Mouse (Mus musculus) heart, embryonic 15.5 days (tissue): Measurements from ENCODE around the gene Olfr1193. TPM values are rescaled to one million over a fixed set of nuclear protein-coding genes. Genes with fewer than 3 reads are reported as not detected.
"Not testable (repeated sequence)": the region's sequence is repeated elsewhere in the genome, so short reads cannot be mapped to it uniquely, and the experiment has no call there.

Experiments used
- ATAC-seq: fragments of 200-750 bp; cut with Nextera tagmentation; replicated peaks from 2 replicates; pipeline ENCODE4 v1.8.0; 2017; ENCODE audit warnings: low read depth, moderate TSS enrichment; ENCODE audit not compliant: insufficient number of reproducible peaks, insufficient read depth, low FRiP score
- H3K27ac ChIP-seq: fragments of 300-500 bp; sonication (generic); 2 replicates; pipeline ENCODE4 v1.5.1; 2015; ENCODE audit warnings: mild to moderate bottlenecking, inconsistent platforms
- H3K27me3 ChIP-seq: fragments of 300-500 bp; sonication (generic); 2 replicates; pipeline ENCODE4 v1.6.1; 2015; ENCODE audit warnings: inconsistent platforms
- H3K36me3 ChIP-seq: fragments of 300-500 bp; sonication (generic); 2 replicates; pipeline ENCODE4 v1.6.1; 2015; ENCODE audit warnings: mild to moderate bottlenecking, inconsistent platforms
- H3K4me1 ChIP-seq: fragments of 300-500 bp; sonication (generic); replicated peaks from 2 replicates; pipeline ENCODE4 v1.6.1; 2015; ENCODE audit warnings: inconsistent platforms
- H3K4me2 ChIP-seq: fragments of 300-500 bp; sonication (generic); 2 replicates; pipeline ENCODE4 v1.6.1; 2015; ENCODE audit warnings: inconsistent platforms, mild to moderate bottlenecking, moderate library complexity
- H3K4me3 ChIP-seq: fragments of 300-500 bp; sonication (generic); 2 replicates; pipeline ENCODE4 v1.5.1; 2015; ENCODE audit warnings: mild to moderate bottlenecking, inconsistent platforms
- H3K9ac ChIP-seq: fragments of 300-500 bp; sonication (generic); 2 replicates; pipeline ENCODE4 v1.6.1; 2015; ENCODE audit warnings: mild to moderate bottlenecking, inconsistent platforms
- H3K9me3 ChIP-seq: fragments of 300-500 bp; sonication (generic); replicated peaks from 2 replicates; pipeline ENCODE4 v1.6.1; 2016; ENCODE audit warnings: inconsistent platforms
- WGBS: fragments of 180-500 bp; shearing (Covaris S2); methylation state at CpG from one replicate; pipeline ENCODE4 v1.1.7; 2015; ENCODE audit warnings: mixed read lengths; 5-methylcytosine and 5-hydroxymethylcytosine counted together
- polyA plus RNA-seq: library from polyadenylated mRNA; unstranded; fragments of >200 nt; fragmentation: Nextera tagmentation; extraction: Ambion mirVana; gene quantifications from 2 replicates; pipeline ENCODE4 v1.2.1, GENCODE M21; 2015

Olfr1193 gene
- not detected in 2 replicates for polyA plus RNA-seq

- H3K27ac ChIP-seq, H3K4me1 ChIP-seq, H3K4me2 ChIP-seq, H3K27me3 ChIP-seq, ATAC-seq, H3K9me3 ChIP-seq, H3K4me3 ChIP-seq, H3K36me3 ChIP-seq, H3K9ac ChIP-seq: not testable (repeated sequence)
These were observed at the start of gene Olfr1193 for GRCm38 (mm10) chr2:88675328-88675727. TSS of gene Olfr1193 (plus strand) at chr2:88675628.

GRCm38 (mm10) chr2:88640242-88640641 lies 35.2 kb upstream of the Olfr1193 start, which contains the start of gene Olfr1191-ps1:
TSS of gene Olfr1191-ps1 (plus strand) at chr2:88640542.
- H3K27me3 ChIP-seq, H3K4me3 ChIP-seq, H3K9me3 ChIP-seq, H3K4me2 ChIP-seq, H3K27ac ChIP-seq, H3K4me1 ChIP-seq, ATAC-seq, H3K9ac ChIP-seq, H3K36me3 ChIP-seq: not testable (repeated sequence)
- 74% methylated on average over 1 of the region's 1 CpGs for WGBS

- Histone ChIP-seq H3K9ac (no peak within 1 kb of the TSS), H3K4me3 (no peak within 1 kb of the TSS), H3K9me3 (no peaks in the 10 kb centered on the region), H3K4me2 (no peak within 1 kb of the TSS), H3K27me3 (no peaks in the 10 kb centered on the region), H3K4me1 (no peaks in the 10 kb centered on the region), H3K27ac (no peak within 1 kb of the TSS), H3K36me3 (no peaks in the 10 kb centered on the region)
- WGBS = 31% methylated on average over 1 of the region's 1 CpGs
- ATAC-seq = no peak
These were observed 27.2 kb upstream of the Olfr1193 start, which contains the start of gene Olfr1192-ps1 for GRCm38 (mm10) chr2:88648209-88648608. TSS of gene Olfr1192-ps1 (plus strand) at chr2:88648509.

- H3K27ac ChIP-seq = no peak within 1 kb of the TSS
- ATAC-seq = no peak
- no peak within 1 kb of the TSS for H3K4me3 ChIP-seq
- H3K36me3 ChIP-seq = no peaks in the 10 kb centered on the region
- no peak within 1 kb of the TSS for H3K4me2 ChIP-seq
- H3K9me3 ChIP-seq = no peaks in the 10 kb centered on the region
- no peaks in the 10 kb centered on the region for H3K4me1 ChIP-seq
- no peak within 1 kb of the TSS for H3K9ac ChIP-seq
- no peaks in the 10 kb centered on the region for H3K27me3 ChIP-seq
These were observed 13.7 kb downstream of the Olfr1193 start, which contains the start of gene Olfr1195 for GRCm38 (mm10) chr2:88689087-88689486. TSS of gene Olfr1195 (minus strand) at chr2:88689187.

- H3K4me1 ChIP-seq = no peaks in the 10 kb centered on the region
- no peak within 1 kb of the TSS for H3K27ac ChIP-seq
- no peak within 1 kb of the TSS for H3K4me2 ChIP-seq
- H3K4me3 ChIP-seq = no peak within 1 kb of the TSS
- 69% methylated on average over 2 of the region's 2 CpGs for WGBS
- no peaks in the 10 kb centered on the region for H3K36me3 ChIP-seq
- no peak within 1 kb of the TSS for H3K9ac ChIP-seq
- ATAC-seq = no peak
- H3K9me3 ChIP-seq = no peaks in the 10 kb centered on the region
- H3K27me3 ChIP-seq = no peaks in the 10 kb centered on the region
These were observed 29.1 kb downstream of the Olfr1193 start, which contains the start of gene Olfr1196 for GRCm38 (mm10) chr2:88704497-88704896. TSS of gene Olfr1196 (minus strand) at chr2:88704597.

Other genes with a start within 250 kb of the Olfr1193 start
- gene Olfr1181, start 249.5 kb upstream of the Olfr1193 start, polyA plus RNA-seq = not detected in 2 replicates
- gene Gm13757, start 226.5 kb upstream of the Olfr1193 start, polyA plus RNA-seq = not detected in 2 replicates
- not detected in 2 replicates for gene Olfr1183, start 220.8 kb upstream of the Olfr1193 start, polyA plus RNA-seq
- not detected in 2 replicates for gene Olfr1184, start 192.0 kb upstream of the Olfr1193 start, polyA plus RNA-seq
- gene Olfr1185-ps1, start 182.3 kb upstream of the Olfr1193 start, polyA plus RNA-seq = not detected in 2 replicates
- not detected in 2 replicates for gene Olfr1186, start 157.1 kb upstream of the Olfr1193 start, polyA plus RNA-seq
- not detected in 2 replicates for gene Olfr1188, start 118.7 kb upstream of the Olfr1193 start, polyA plus RNA-seq
- gene Olfr1189, start 89.2 kb upstream of the Olfr1193 start, polyA plus RNA-seq = not detected in 2 replicates
- gene Olfr1191-ps1, start 35.1 kb upstream of the Olfr1193 start, polyA plus RNA-seq = not detected in 2 replicates
- gene Olfr1192-ps1, start 27.1 kb upstream of the Olfr1193 start, polyA plus RNA-seq = not detected in 2 replicates
- not detected in 2 replicates for gene Olfr1195, start 13.6 kb downstream of the Olfr1193 start, polyA plus RNA-seq
- not detected in 2 replicates for gene Olfr1196, start 29.0 kb downstream of the Olfr1193 start, polyA plus RNA-seq
- gene Olfr1197, start 56.7 kb downstream of the Olfr1193 start, polyA plus RNA-seq = not detected in 2 replicates
- gene Olfr1198, start 75.7 kb downstream of the Olfr1193 start, polyA plus RNA-seq = not detected in 2 replicates
- gene Olfr1199, start 84.8 kb downstream of the Olfr1193 start, polyA plus RNA-seq = not detected in 2 replicates
- gene Olfr1200, start 94.9 kb downstream of the Olfr1193 start, polyA plus RNA-seq = not detected in 2 replicates
- not detected in 2 replicates for gene Olfr1201, start 117.4 kb downstream of the Olfr1193 start, polyA plus RNA-seq
- not detected in 2 replicates for gene Olfr1202, start 138.9 kb downstream of the Olfr1193 start, polyA plus RNA-seq
- gene Olfr1205, start 154.1 kb downstream of the Olfr1193 start, polyA plus RNA-seq = not detected in 2 replicates
- gene Olfr1204, start 173.7 kb downstream of the Olfr1193 start, polyA plus RNA-seq = not detected in 2 replicates
- not detected in 2 replicates for gene Olfr1206, start 187.6 kb downstream of the Olfr1193 start, polyA plus RNA-seq
- gene Olfr1208, start 226.7 kb downstream of the Olfr1193 start, polyA plus RNA-seq = not detected in 2 replicates
- not detected in 2 replicates for gene Olfr1209, start 239.5 kb downstream of the Olfr1193 start, polyA plus RNA-seq